Mouse (Mus musculus) heart, embryonic 16.5 days (tissue): ENCODE data around the gene Snrpa1. TPM values are rescaled to one million over a fixed set of nuclear protein-coding genes. Genes with fewer than 3 reads are reported as not detected.
A peak's percentile ranks its signal among the peaks of the same experiment; 100 is the strongest.

Experiments used
- ATAC-seq: fragments of 200-750 bp; cut with Nextera tagmentation; replicated peaks from 2 replicates; pipeline ENCODE4 v1.8.0; 2017; ENCODE audit warnings: moderate number of reproducible peaks; ENCODE audit not compliant: insufficient read depth, low FRiP score; ENCODE audit errors: extremely low read depth
- H3K27ac ChIP-seq: fragments of 300-500 bp; sonication (generic); 2 replicates; pipeline ENCODE4 v1.5.1; 2014; ENCODE audit warnings: mild to moderate bottlenecking, low read length, control low read depth, moderate library complexity
- H3K27me3 ChIP-seq: fragments of 300-500 bp; sonication (generic); 2 replicates; pipeline ENCODE4 v1.6.1; 2014; ENCODE audit warnings: low read length, mixed read lengths; ENCODE audit not compliant: control insufficient read depth, insufficient read depth
- H3K36me3 ChIP-seq: fragments of 300-500 bp; sonication (generic); 2 replicates; pipeline ENCODE4 v1.6.1; 2014; ENCODE audit not compliant: control insufficient read depth, insufficient read depth
- H3K4me1 ChIP-seq: fragments of 300-500 bp; sonication (generic); 2 replicates; pipeline ENCODE4 v1.6.1; 2014; ENCODE audit warnings: low read length, mixed read lengths; ENCODE audit not compliant: control insufficient read depth, insufficient read depth
- H3K4me2 ChIP-seq: fragments of 300-500 bp; sonication (generic); 2 replicates; pipeline ENCODE4 v1.6.1; 2014; ENCODE audit warnings: low read depth, mild to moderate bottlenecking, control low read depth, low read length
- H3K4me3 ChIP-seq: fragments of 300-500 bp; sonication (generic); 2 replicates; pipeline ENCODE4 v1.5.1; 2014; ENCODE audit warnings: mild to moderate bottlenecking, control low read depth, low read length
- H3K9ac ChIP-seq: fragments of 300-500 bp; sonication (generic); 2 replicates; pipeline ENCODE4 v1.6.1; 2014; ENCODE audit warnings: low read length, control low read depth
- H3K9me3 ChIP-seq: fragments of 300-500 bp; sonication (generic); replicated peaks from 2 replicates; pipeline ENCODE4 v1.6.1; 2016; ENCODE audit warnings: low read length; ENCODE audit not compliant: control insufficient read depth
- whole genome bisulfite sequencing: fragments of 180-500 bp; shearing (Covaris S2); extraction: QIAGEN DNeasy Blood & Tissue Kit; methylation state at CpG from one replicate; pipeline ENCODE4 v1.1.7; 2014; 5-methylcytosine and 5-hydroxymethylcytosine counted together
- polyA plus RNA-seq: library from polyadenylated mRNA; unstranded; fragments of >200 nt; fragmentation: Nextera tagmentation; extraction: Ambion mirVana; gene quantifications from 2 replicates; pipeline ENCODE4 v1.2.1, GENCODE M21; 2015

The Snrpa1 gene
- polyA plus RNA-seq, 1 experiment from 2014 or later, result 99.8 TPM

- no peak for ATAC-seq
- WGBS, result 60% methylated on average over 7 of the region's 7 CpGs
- no peak overlapping the region for H3K4me2 ChIP-seq
These were observed 47.8 kb downstream of the Snrpa1 start for GRCm38 (mm10) chr7:66106581-66107056.

GRCm38 (mm10) chr7:66107206-66107605, 48.4 kb downstream of the Snrpa1 start:
- no peak for ATAC-seq
- 52% methylated on average over 11 of the region's 11 CpGs for WGBS
- H3K9me3 ChIP-seq, result no peaks in the 10 kb centered on the region
- H3K9ac ChIP-seq, result no peak overlapping the region
- H3K36me3 ChIP-seq, result no peaks in the 10 kb centered on the region
- H3K4me3 ChIP-seq, result no peak overlapping the region
- H3K4me1 ChIP-seq, result peaks cover 24% of the 10 kb centered on the region
- no peaks in the 10 kb centered on the region for H3K27me3 ChIP-seq
- no peak overlapping the region for H3K4me2 ChIP-seq
- H3K27ac ChIP-seq, result no peak overlapping the region

More at GRCm38 (mm10) chr7:66106581-66107056, 47.8 kb downstream of the Snrpa1 start:
- Histone ChIP-seq H3K27ac (no peak overlapping the region), H3K9ac (no peak overlapping the region), H3K4me3 (no peak overlapping the region), H3K4me1 (peaks cover 20% of the 10 kb centered on the region), H3K27me3 (no peaks in the 10 kb centered on the region), H3K36me3 (no peaks in the 10 kb centered on the region), H3K9me3 (no peaks in the 10 kb centered on the region)

- Histone ChIP-seq H3K4me3 (no peak overlapping the region), H3K27ac (no peak overlapping the region), H3K4me2 (no peak overlapping the region), H3K27me3 (no peaks in the 10 kb centered on the region), H3K9me3 (no peaks in the 10 kb centered on the region), H3K4me1 (peaks cover 26% of the 10 kb centered on the region), H3K9ac (no peak overlapping the region), H3K36me3 (no peaks in the 10 kb centered on the region)
- WGBS, result 12% methylated on average over 7 of the region's 7 CpGs
- ATAC-seq, result no peak
These were observed 49.1 kb downstream of the Snrpa1 start for GRCm38 (mm10) chr7:66107930-66108329.

- H3K4me3 ChIP-seq, result peak within 1 kb of the TSS; percentile 81
- WGBS, result under 1% methylated on average over 70 of the region's 123 CpGs
- ATAC-seq, result peak; percentile 87
- H3K4me1 ChIP-seq, result peaks cover 36% of the 10 kb centered on the region
- peak within 1 kb of the TSS; percentile 87 for H3K27ac ChIP-seq
- no peaks in the 10 kb centered on the region for H3K27me3 ChIP-seq
- no peaks in the 10 kb centered on the region; the same call in 1 of the 2 replicates for H3K36me3 ChIP-seq
- H3K9ac ChIP-seq, result peak within 1 kb of the TSS; percentile 87
- H3K4me2 ChIP-seq, result peak within 1 kb of the TSS; percentile 95
- no peaks in the 10 kb centered on the region for H3K9me3 ChIP-seq
These were observed 50.4 kb downstream of the Snrpa1 start, which contains the start of gene Chsy1 for GRCm38 (mm10) chr7:66108961-66109854. Chsy1 (plus strand) TSS chr7:66109515.

GRCm38 (mm10) chr7:66109855-66110635, 51.2 kb downstream of the Snrpa1 start:
- H3K36me3 ChIP-seq, result no peaks in the 10 kb centered on the region; the same call in 1 of the 2 replicates
- peak; percentile 26 for ATAC-seq
- H3K27me3 ChIP-seq, result no peaks in the 10 kb centered on the region
- no peaks in the 10 kb centered on the region for H3K9me3 ChIP-seq
- under 1% methylated on average over 76 of the region's 77 CpGs for WGBS
- peaks cover 43% of the 10 kb centered on the region for H3K4me1 ChIP-seq
- peak overlapping the region; percentile 87 for H3K9ac ChIP-seq
- H3K27ac ChIP-seq, result peak overlapping the region; percentile 87
- peak overlapping the region; percentile 81 for H3K4me3 ChIP-seq
- H3K4me2 ChIP-seq, result peak overlapping the region; percentile 95

GRCm38 (mm10) chr7:66110636-66111112, 51.9 kb downstream of the Snrpa1 start:
- H3K27me3 ChIP-seq, result no peaks in the 10 kb centered on the region
- no peak for ATAC-seq
- H3K36me3 ChIP-seq, result no peaks in the 10 kb centered on the region; the same call in 1 of the 2 replicates
- H3K27ac ChIP-seq, result peak overlapping the region; percentile 87
- peak overlapping the region; percentile 95 for H3K4me2 ChIP-seq
- peaks cover 44% of the 10 kb centered on the region for H3K4me1 ChIP-seq
- H3K9ac ChIP-seq, result peak overlapping the region; percentile 87
- 5% methylated on average over 10 of the region's 10 CpGs for WGBS
- no peaks in the 10 kb centered on the region for H3K9me3 ChIP-seq
- H3K4me3 ChIP-seq, result peak overlapping the region; percentile 81

- Histone ChIP-seq H3K9ac (peak overlapping the region; percentile 87), H3K9me3 (no peaks in the 10 kb centered on the region), H3K4me1 (peaks cover 47% of the 10 kb centered on the region), H3K4me2 (peak overlapping the region; percentile 95), H3K36me3 (no peaks in the 10 kb centered on the region; the same call in 1 of the 2 replicates), H3K27me3 (no peaks in the 10 kb centered on the region), H3K27ac (peak overlapping the region; percentile 87), H3K4me3 (peak overlapping the region; percentile 81)
- no peak for ATAC-seq
- WGBS, result 64% methylated on average over 10 of the region's 10 CpGs
These were observed 52.4 kb downstream of the Snrpa1 start for GRCm38 (mm10) chr7:66111211-66111610.

GRCm38 (mm10) chr7:66113561-66113960, 54.8 kb downstream of the Snrpa1 start:
- Histone ChIP-seq H3K27ac (no peak overlapping the region), H3K9me3 (no peaks in the 10 kb centered on the region), H3K4me2 (no peak overlapping the region), H3K4me1 (peaks cover 57% of the 10 kb centered on the region), H3K36me3 (no peaks in the 10 kb centered on the region; the same call in 1 of the 2 replicates), H3K9ac (no peak overlapping the region), H3K4me3 (no peak overlapping the region), H3K27me3 (no peaks in the 10 kb centered on the region)
- ATAC-seq, result no peak
- 69% methylated on average over 3 of the region's 3 CpGs for WGBS
